Mouse (Mus musculus): ENCODE measurements at regions not wholly inside any gene's neighbourhood (a gene's known extent, or its start where the extent isn't known, plus 50 kb on each side); places are given as distances from the start of the nearest gene placed in this dataset.
A peak's percentile ranks its signal among the peaks of the same experiment; 100 is the strongest.

DNA sequence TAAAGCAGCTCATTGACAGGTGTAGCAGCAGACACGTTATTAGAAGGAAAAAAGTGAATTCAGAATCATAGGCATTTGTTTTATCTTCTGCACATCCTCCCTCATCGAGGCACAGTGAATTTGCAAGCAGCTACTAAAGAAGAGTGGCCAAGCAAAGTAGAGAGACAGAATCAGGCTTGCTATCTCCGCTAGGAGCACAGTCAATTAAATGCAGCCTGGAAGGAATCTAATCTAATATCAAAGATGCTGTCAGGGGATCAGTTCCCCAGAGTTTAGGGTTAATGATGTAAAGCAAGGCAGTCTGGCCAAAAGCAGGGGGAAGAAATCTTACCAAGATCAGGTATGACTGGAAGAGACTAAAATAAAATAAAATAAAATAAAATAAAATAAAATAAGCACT is 270.7 kb downstream of the Mat2b start:
- no peaks in the 10 kb centered on the region for H3K36me3 ChIP-seq (replicated peaks; ENCODE audit: insufficient read depth, low read length)
- TF ChIP-seq CTCF (IDR thresholded peaks at IDR 0.05; ENCODE audit: low read depth) (no peak), EP300 (IDR thresholded peaks at IDR 0.05; ENCODE audit: low read depth) (no peak)
- no peak overlapping the region for H3K4me3 ChIP-seq (ENCODE audit: low read depth, low read length)
- H3K9ac ChIP-seq (replicated peaks) = no peak overlapping the region
- H3K4me2 ChIP-seq (ENCODE audit: low read depth, low read length) = no peak overlapping the region
- H3K4me1 ChIP-seq (ENCODE audit: insufficient read depth) = no peaks in the 10 kb centered on the region
- 0 out of 2 replicates have a peak, but pooled peaks cover 2% of the 10 kb centered on the region for H3K9me3 ChIP-seq (ENCODE audit: low read length)
- no peak overlapping the region for H3K27ac ChIP-seq (ENCODE audit: low read depth)
- ATAC-seq = no peak
- DNase-seq = no peak
- no peaks in the 10 kb centered on the region for H3K27me3 ChIP-seq (ENCODE audit: insufficient read depth, low read length)
- 59% methylated on average over 3 of the region's 3 CpGs for WGBS (ENCODE audit: insufficient replicate concordance)

DNA sequence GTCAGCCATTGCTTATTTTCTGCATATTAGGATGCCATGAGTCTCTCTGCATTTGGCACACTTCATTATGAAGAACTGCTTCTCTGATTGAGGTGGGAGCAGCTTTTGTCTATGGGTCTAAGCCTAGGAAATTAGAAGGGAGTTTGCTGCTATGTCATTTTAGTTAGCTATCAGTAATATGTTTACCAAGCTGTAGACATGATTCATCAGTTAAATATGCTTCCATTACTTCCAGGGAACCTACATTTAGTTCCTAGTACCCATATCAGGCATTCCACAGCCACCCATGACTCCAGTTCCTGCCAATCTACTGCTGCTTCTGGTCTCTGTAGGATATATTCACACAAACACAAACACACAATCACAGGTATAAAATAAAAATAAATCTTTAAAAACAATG is 287.4 kb downstream of the Mat2b start:
- Histone ChIP-seq H3K4me1 (ENCODE audit: insufficient read depth) (no peaks in the 10 kb centered on the region), H3K36me3 (replicated peaks; ENCODE audit: insufficient read depth, low read length) (no peaks in the 10 kb centered on the region), H3K9ac (replicated peaks) (no peak overlapping the region), H3K27ac (ENCODE audit: low read depth) (no peak overlapping the region), H3K27me3 (ENCODE audit: insufficient read depth, low read length) (no peaks in the 10 kb centered on the region), H3K9me3 (ENCODE audit: low read length) (no peaks in the 10 kb centered on the region), H3K4me3 (ENCODE audit: low read depth, low read length) (no peak overlapping the region), H3K4me2 (ENCODE audit: low read depth, low read length) (no peak overlapping the region)
- TF ChIP-seq CTCF (IDR thresholded peaks at IDR 0.05; ENCODE audit: low read depth) (no peak), EP300 (IDR thresholded peaks at IDR 0.05; ENCODE audit: low read depth) (no peak)
- DNase-seq (no peak), ATAC-seq (no peak)

DNA sequence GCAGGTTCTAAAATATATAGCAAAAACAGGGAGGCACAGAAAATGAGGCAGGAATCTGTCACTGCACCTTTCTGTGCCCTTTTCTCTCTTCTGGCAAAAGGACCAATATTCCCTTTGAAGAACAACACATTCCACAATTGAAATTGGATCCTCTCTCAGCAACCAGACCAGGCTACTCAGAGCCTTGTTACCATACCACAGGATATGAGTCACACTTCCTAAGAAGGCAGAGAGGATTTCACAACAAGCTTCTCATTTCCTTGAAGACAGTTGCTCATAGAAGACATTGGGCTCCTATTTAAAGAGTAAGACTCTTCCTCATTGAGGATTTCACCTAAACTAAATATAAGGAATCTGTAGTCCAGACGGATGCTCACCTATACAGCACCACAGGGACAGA is 292.8 kb downstream of the Mat2b start:
- Histone ChIP-seq H3K36me3 (replicated peaks; ENCODE audit: insufficient read depth, low read length) (no peaks in the 10 kb centered on the region), H3K27ac (ENCODE audit: low read depth) (no peak overlapping the region), H3K27me3 (ENCODE audit: insufficient read depth, low read length) (no peaks in the 10 kb centered on the region), H3K4me1 (ENCODE audit: insufficient read depth) (no peaks in the 10 kb centered on the region), H3K9me3 (ENCODE audit: low read length) (no peaks in the 10 kb centered on the region; the same call in 1 of the 2 replicates), H3K4me2 (ENCODE audit: low read depth, low read length) (no peak overlapping the region), H3K9ac (replicated peaks) (no peak overlapping the region), H3K4me3 (ENCODE audit: low read depth, low read length) (no peak overlapping the region)
- 19% methylated on average over 1 of the region's 1 CpGs for WGBS (ENCODE audit: insufficient replicate concordance)
- TF ChIP-seq EP300 (IDR thresholded peaks at IDR 0.05; ENCODE audit: low read depth) = no peak
- no peak for TF ChIP-seq CTCF (IDR thresholded peaks at IDR 0.05; ENCODE audit: low read depth)
- ATAC-seq (peak; percentile 56; the same call in 1 of the 2 replicates), DNase-seq (no peak)

DNA sequence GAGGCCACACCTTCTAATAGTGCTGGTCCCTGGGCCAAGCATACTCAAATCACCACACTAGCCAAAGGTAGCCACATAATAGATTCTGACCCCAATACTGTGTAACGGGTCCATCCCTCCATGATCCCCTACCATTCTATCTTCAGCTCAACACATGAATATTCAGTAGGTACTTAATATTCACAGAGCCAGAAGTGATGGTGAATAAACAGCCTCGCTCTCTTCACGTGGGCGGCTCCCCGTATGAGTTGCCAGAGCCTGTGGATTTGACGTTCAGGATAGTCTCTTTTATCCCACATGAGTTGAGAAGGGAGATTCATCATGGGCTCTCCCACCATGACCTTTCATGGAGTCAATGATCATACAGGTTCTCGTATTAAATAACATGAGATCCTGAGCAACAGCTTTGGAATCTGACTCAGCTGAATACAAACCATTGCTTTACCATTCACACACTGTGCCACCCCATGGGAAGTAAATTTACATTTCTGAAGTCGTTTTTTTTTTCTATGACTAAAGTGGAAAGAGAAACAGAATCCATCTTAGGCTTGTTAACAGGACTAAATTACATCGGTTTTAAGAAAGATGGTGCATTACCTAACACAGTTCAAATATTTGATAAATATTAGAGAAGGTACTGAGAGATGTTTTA is 297.4 kb downstream of the Mat2b start:
- no peak overlapping the region for H3K4me2 ChIP-seq (ENCODE audit: low read depth, low read length)
- WGBS (ENCODE audit: insufficient replicate concordance) = 76% methylated on average over 9 of the region's 9 CpGs
- no peak overlapping the region for H3K4me3 ChIP-seq (ENCODE audit: low read depth, low read length)
- H3K36me3 ChIP-seq (replicated peaks; ENCODE audit: insufficient read depth, low read length) = no peaks in the 10 kb centered on the region
- no peaks in the 10 kb centered on the region for H3K4me1 ChIP-seq (ENCODE audit: insufficient read depth)
- H3K27ac ChIP-seq (ENCODE audit: low read depth) = no peak overlapping the region
- H3K27me3 ChIP-seq (ENCODE audit: insufficient read depth, low read length) = no peaks in the 10 kb centered on the region
- TF ChIP-seq EP300 (IDR thresholded peaks at IDR 0.05; ENCODE audit: low read depth) (no peak), CTCF (IDR thresholded peaks at IDR 0.05; ENCODE audit: low read depth) (no peak)
- H3K9ac ChIP-seq (replicated peaks) = no peak overlapping the region
- DNase-seq (no peak), ATAC-seq (no peak)
- H3K9me3 ChIP-seq (ENCODE audit: low read length) = no peaks in the 10 kb centered on the region; the same call in 1 of the 2 replicates

DNA sequence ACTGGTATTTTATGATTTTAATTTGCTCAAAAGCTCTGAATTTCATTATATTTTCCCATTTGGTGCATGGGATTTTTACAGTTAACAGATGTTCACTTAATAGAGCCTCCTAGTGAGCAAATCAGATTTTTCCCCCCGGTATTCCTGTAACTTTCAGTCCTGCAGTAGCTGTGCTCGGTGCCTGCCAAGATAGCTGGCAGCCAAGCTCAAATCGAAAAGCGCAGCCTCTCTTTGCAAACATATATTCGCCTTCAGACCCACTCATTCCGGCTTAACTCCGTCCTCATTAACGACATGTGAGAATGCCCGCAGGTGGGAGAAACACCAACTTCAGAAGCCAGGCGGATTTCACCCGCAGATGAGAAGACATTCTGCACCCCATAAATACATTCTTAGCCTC is 299.7 kb downstream of the Mat2b start:
- H3K4me2 ChIP-seq (ENCODE audit: low read depth, low read length) = no peak overlapping the region
- TF ChIP-seq EP300 (IDR thresholded peaks at IDR 0.05; ENCODE audit: low read depth) = no peak
- no peak for TF ChIP-seq CTCF (IDR thresholded peaks at IDR 0.05; ENCODE audit: low read depth)
- H3K4me3 ChIP-seq (ENCODE audit: low read depth, low read length) = no peak overlapping the region
- H3K4me1 ChIP-seq (ENCODE audit: insufficient read depth) = no peaks in the 10 kb centered on the region
- DNase-seq (no peak), ATAC-seq (no peak)
- no peaks in the 10 kb centered on the region for H3K27me3 ChIP-seq (ENCODE audit: insufficient read depth, low read length)
- H3K9ac ChIP-seq (replicated peaks) = no peak overlapping the region
- H3K9me3 ChIP-seq (ENCODE audit: low read length) = no peaks in the 10 kb centered on the region; the same call in 1 of the 2 replicates
- no peaks in the 10 kb centered on the region for H3K36me3 ChIP-seq (replicated peaks; ENCODE audit: insufficient read depth, low read length)
- H3K27ac ChIP-seq (ENCODE audit: low read depth) = no peak overlapping the region
- 70% methylated on average over 11 of the region's 11 CpGs for WGBS (ENCODE audit: insufficient replicate concordance)

DNA sequence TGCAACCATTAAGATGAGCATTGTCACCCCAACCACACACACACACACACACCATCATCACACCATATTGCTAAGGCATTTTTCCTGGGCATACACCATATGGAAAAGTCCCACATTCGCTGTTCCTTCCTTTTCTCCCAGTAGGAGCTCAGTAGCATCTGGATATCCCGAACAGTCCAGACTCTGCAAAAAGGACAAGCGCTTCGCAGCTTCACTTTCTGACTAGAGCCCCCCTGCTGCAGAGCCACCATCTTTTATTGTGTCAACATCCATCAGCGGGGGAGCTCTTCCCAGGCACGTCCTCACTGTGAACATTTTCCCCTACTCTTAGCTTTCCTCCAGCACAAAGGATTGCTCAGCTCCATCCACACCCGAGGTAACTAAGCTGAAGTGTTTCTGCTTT is 300.1 kb downstream of the Mat2b start:
- Histone ChIP-seq H3K36me3 (replicated peaks; ENCODE audit: insufficient read depth, low read length) (no peaks in the 10 kb centered on the region), H3K27ac (ENCODE audit: low read depth) (no peak overlapping the region), H3K9ac (replicated peaks) (no peak overlapping the region), H3K27me3 (ENCODE audit: insufficient read depth, low read length) (no peaks in the 10 kb centered on the region), H3K4me2 (ENCODE audit: low read depth, low read length) (no peak overlapping the region), H3K4me1 (ENCODE audit: insufficient read depth) (no peaks in the 10 kb centered on the region), H3K4me3 (ENCODE audit: low read depth, low read length) (no peak overlapping the region), H3K9me3 (ENCODE audit: low read length) (no peaks in the 10 kb centered on the region; the same call in 1 of the 2 replicates)
- DNase-seq (no peak), ATAC-seq (no peak)
- 59% methylated on average over 7 of the region's 7 CpGs for WGBS (ENCODE audit: insufficient replicate concordance)
- no peak for TF ChIP-seq EP300 (IDR thresholded peaks at IDR 0.05; ENCODE audit: low read depth)
- TF ChIP-seq CTCF (IDR thresholded peaks at IDR 0.05; ENCODE audit: low read depth) = no peak
